Mouse (Mus musculus): ENCODE results near the gene Gm44503. TPM values are rescaled to one million over a fixed set of nuclear protein-coding genes. Genes with fewer than 3 reads are reported as not detected.
A peak's percentile ranks its signal among the peaks of the same experiment; 100 is the strongest.

The Gm44503 gene
- total and polyA plus RNA-seq, 3 experiments: not detected

DNA sequence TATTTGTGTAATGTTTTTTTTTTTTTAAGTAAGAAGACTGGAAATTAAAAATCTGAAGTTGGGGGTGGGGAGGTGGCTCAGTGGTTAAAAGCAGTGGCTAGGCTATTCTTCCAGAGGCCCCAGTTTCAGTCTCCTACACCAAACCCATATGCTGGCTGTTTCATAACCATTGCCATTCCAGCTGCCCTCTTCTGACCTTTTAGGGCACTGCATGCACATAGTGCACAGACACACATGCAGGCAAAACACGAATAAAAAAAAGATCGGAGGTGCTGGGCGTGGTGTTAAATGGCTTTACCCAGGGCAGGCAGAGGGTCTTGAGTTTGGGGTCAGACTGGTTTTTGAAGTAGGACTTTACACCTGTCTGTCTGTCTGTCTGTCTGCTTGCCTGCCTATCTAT is 47.5 kb downstream of the Gm44503 start:
- no peaks in the 10 kb centered on the region for H3K79me2 ChIP-seq (ENCODE audit: control insufficient read depth, insufficient read depth, low read length, poor library complexity)
- H3K27me3 ChIP-seq (ENCODE audit: control insufficient read depth in 1 of 2, insufficient read depth in 2 of 2, low read length in 2 of 2): no peaks in the 10 kb centered on the region
- no peaks in the 10 kb centered on the region for H3K9me3 ChIP-seq (replicated peaks; ENCODE audit: insufficient read depth, low read length)
- no peaks in the 10 kb centered on the region; a peak in 1 of 4 replicates for H3K36me3 ChIP-seq (ENCODE audit: control insufficient read depth in 1 of 2, insufficient read depth in 2 of 2, low read length in 2 of 2)
- H3K9ac ChIP-seq (ENCODE audit: control insufficient read depth, low read depth, low read length, poor library complexity, severe bottlenecking): no peak overlapping the region
- DNase-seq (ENCODE audit: low read depth, low spot score): no peak
- no peak overlapping the region for H3K27ac ChIP-seq (ENCODE audit: control insufficient read depth, low read depth, low read length)
- TF ChIP-seq MAFK (IDR thresholded peaks at IDR 0.05; ENCODE audit: borderline replicate concordance, low read depth, low read length) (no peak), RCOR1 (IDR thresholded peaks at IDR 0.05; ENCODE audit: low read depth, low read length) (no peak), CTCF (IDR thresholded peaks at IDR 0.05 in 2 of 3, conservative IDR thresholded peaks at IDR 0.05 in 1 of 3; ENCODE audit: control insufficient read depth in 1 of 3, insufficient read depth in 1 of 3, low read depth in 2 of 3, low read length in 3 of 3, poor library complexity in 1 of 3, severe bottlenecking in 1 of 3) (peak in 1 of 3 experiments; percentile 29; a peak in 3 of 6 replicates)
- no peaks in the 10 kb centered on the region; a peak in 1 of 4 replicates for H3K4me1 ChIP-seq (ENCODE audit: control insufficient read depth in 1 of 2, insufficient read depth in 2 of 2, low read length in 2 of 2)
- no peak overlapping the region for H3K4me3 ChIP-seq (ENCODE audit: control insufficient read depth in 1 of 2, insufficient read depth in 1 of 2, low read depth in 2 of 2, low read length in 2 of 2)

DNA sequence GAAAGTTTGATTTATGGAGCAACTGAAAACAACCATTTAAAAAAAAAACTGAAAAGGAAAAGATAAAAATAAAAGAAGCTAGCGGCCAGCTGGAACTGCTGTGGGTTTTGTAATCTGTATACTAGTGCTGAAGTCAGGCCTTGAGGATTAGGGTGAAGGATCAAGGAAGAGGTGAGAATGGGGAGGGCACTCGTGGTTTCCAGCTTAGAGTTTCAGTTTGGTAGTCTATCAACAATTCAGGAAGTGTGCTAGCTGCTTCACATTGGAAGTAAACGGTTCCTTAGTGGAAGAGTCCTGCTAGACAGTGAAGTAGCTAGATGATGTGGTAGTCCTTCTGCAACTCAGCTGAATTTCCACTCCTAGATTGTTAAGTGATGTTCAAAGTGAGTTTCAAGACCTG is 49.7 kb downstream of the Gm44503 start:
- no peaks in the 10 kb centered on the region for H3K9me3 ChIP-seq (replicated peaks; ENCODE audit: insufficient read depth, low read length)
- H3K4me1 ChIP-seq (ENCODE audit: control insufficient read depth in 1 of 2, insufficient read depth in 2 of 2, low read length in 2 of 2): no peaks in the 10 kb centered on the region; a peak in 1 of 4 replicates
- no peaks in the 10 kb centered on the region for H3K79me2 ChIP-seq (ENCODE audit: control insufficient read depth, insufficient read depth, low read length, poor library complexity)
- DNase-seq (ENCODE audit: low read depth, low spot score): peak; percentile 17
- no peak overlapping the region for H3K27ac ChIP-seq (ENCODE audit: control insufficient read depth, low read depth, low read length)
- TF ChIP-seq HCFC1 (IDR thresholded peaks at IDR 0.05; ENCODE audit: low read depth, low read length): no peak
- no peaks in the 10 kb centered on the region for H3K27me3 ChIP-seq (ENCODE audit: control insufficient read depth in 1 of 2, insufficient read depth in 2 of 2, low read length in 2 of 2)
- H3K36me3 ChIP-seq (ENCODE audit: control insufficient read depth in 1 of 2, insufficient read depth in 2 of 2, low read length in 2 of 2): no peaks in the 10 kb centered on the region; a peak in 1 of 4 replicates
- H3K4me3 ChIP-seq (ENCODE audit: control insufficient read depth in 1 of 2, insufficient read depth in 1 of 2, low read depth in 2 of 2, low read length in 2 of 2): no peak overlapping the region
- H3K9ac ChIP-seq (ENCODE audit: control insufficient read depth, low read depth, low read length, poor library complexity, severe bottlenecking): no peak overlapping the region

DNA sequence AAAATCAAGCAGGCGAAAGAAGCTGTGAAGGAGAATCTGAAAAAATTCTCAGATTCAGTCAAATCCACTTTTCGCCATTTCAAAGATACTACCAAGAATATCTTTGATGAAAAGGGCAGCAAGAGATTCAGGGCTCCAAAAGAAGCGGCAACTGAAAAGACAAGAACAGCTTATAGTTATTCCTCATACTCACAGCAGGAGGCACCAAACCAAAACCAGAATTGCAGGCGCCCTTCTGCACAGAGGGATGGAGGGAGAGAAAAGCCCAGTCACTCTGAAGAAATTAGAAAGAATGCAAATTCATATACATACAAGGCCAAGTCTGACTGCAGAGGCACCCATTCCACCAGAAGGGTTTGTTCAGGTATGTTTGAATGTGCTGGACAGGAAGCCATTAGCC is 54.0 kb downstream of the Gm44503 start:
- peak in 1 of 3 experiments; percentile 27; a peak in 2 of 6 replicates for TF ChIP-seq CTCF (IDR thresholded peaks at IDR 0.05 in 2 of 3, conservative IDR thresholded peaks at IDR 0.05 in 1 of 3; ENCODE audit: control insufficient read depth in 1 of 3, insufficient read depth in 1 of 3, low read depth in 2 of 3, low read length in 3 of 3, poor library complexity in 1 of 3, severe bottlenecking in 1 of 3)
- no peak for TF ChIP-seq TAL1 (IDR thresholded peaks at IDR 0.05; ENCODE audit: low read length)
- TF ChIP-seq MYC (IDR thresholded peaks at IDR 0.05; ENCODE audit: low read depth, low read length): no peak
- no peak for TF ChIP-seq UBTF (IDR thresholded peaks at IDR 0.05; ENCODE audit: borderline replicate concordance, insufficient read depth, low read depth, low read length)
- TF ChIP-seq MEF2A (IDR thresholded peaks at IDR 0.05; ENCODE audit: extremely low read depth, insufficient replicate concordance, low read depth, low read length, poor library complexity, severe bottlenecking): no peak
- no peak for TF ChIP-seq POLR2AphosphoS5 (IDR thresholded peaks at IDR 0.05; ENCODE audit: borderline replicate concordance, low read depth, low read length)
- peak; percentile 35 for TF ChIP-seq SMC3 (IDR thresholded peaks at IDR 0.05; ENCODE audit: low read depth, low read length)
- peak; percentile 9 for DNase-seq (ENCODE audit: low read depth, low spot score)

More for the DNA sequence above, 54.0 kb downstream of the Gm44503 start:
- Histone ChIP-seq H3K27ac (ENCODE audit: control insufficient read depth, low read depth, low read length) (no peak overlapping the region), H3K36me3 (ENCODE audit: control insufficient read depth in 1 of 2, insufficient read depth in 2 of 2, low read length in 2 of 2) (no peaks in the 10 kb centered on the region; a peak in 2 of 4 replicates), H3K9ac (ENCODE audit: control insufficient read depth, low read depth, low read length, poor library complexity, severe bottlenecking) (no peak overlapping the region), H3K79me2 (ENCODE audit: control insufficient read depth, insufficient read depth, low read length, poor library complexity) (no peaks in the 10 kb centered on the region), H3K9me3 (replicated peaks; ENCODE audit: insufficient read depth, low read length) (no peaks in the 10 kb centered on the region), H3K4me1 (ENCODE audit: control insufficient read depth in 1 of 2, insufficient read depth in 2 of 2, low read length in 2 of 2) (no peaks in the 10 kb centered on the region; a peak in 1 of 4 replicates), H3K4me3 (ENCODE audit: control insufficient read depth in 1 of 2, insufficient read depth in 1 of 2, low read depth in 2 of 2, low read length in 2 of 2) (no peak overlapping the region), H3K27me3 (ENCODE audit: control insufficient read depth in 1 of 2, insufficient read depth in 2 of 2, low read length in 2 of 2) (no peaks in the 10 kb centered on the region)

All from MEL (cell line).